Mouse (Mus musculus) left cerebral cortex, adult 18-20 months (tissue): ENCODE measurements around the gene Hoxc12. TPM values are rescaled to one million over a fixed set of nuclear protein-coding genes. Genes with fewer than 3 reads are reported as not detected.

Experiments used
- DNase-seq, 2 experiments: peaks; one replicate each; pipeline ENCODE4 v3.0.0; 2021 to 2022; ENCODE audit warnings: low spot score in 2 of 2, mixed read lengths in 1 of 2
- total RNA-seq, 2 experiments: library from RNA; stranded (reverse); gene quantifications; 2 replicates each; pipeline ENCODE4 v1.2.3; 2021

Gene Hoxc12
- total RNA-seq, 2 experiments from 2014 or later = not detected

GRCm38 (mm10) chr15:102937036-102937666 lies 594 bp downstream of the Hoxc12 start:
- no peak for DNase-seq

GRCm38 (mm10) chr15:102939256-102940155 lies 2.9 kb downstream of the Hoxc12 start:
- DNase-seq = no peak

GRCm38 (mm10) chr15:102942739-102943467 lies 6.3 kb downstream of the Hoxc12 start:
- no peak for DNase-seq

GRCm38 (mm10) chr15:102943468-102943813 lies 6.9 kb downstream of the Hoxc12 start:
- DNase-seq = no peak

- no peak for DNase-seq
Observed at GRCm38 (mm10) chr15:102945185-102946077, 8.9 kb downstream of the Hoxc12 start.

GRCm38 (mm10) chr15:102947276-102947675 lies 10.7 kb downstream of the Hoxc12 start:
- no peak for DNase-seq

- DNase-seq = no peak
Observed at GRCm38 (mm10) chr15:102948842-102949241, 12.3 kb downstream of the Hoxc12 start.

GRCm38 (mm10) chr15:102949696-102950095 lies 13.1 kb downstream of the Hoxc12 start:
- DNase-seq = no peak

- no peak for DNase-seq
Observed at GRCm38 (mm10) chr15:102950877-102951276, 14.3 kb downstream of the Hoxc12 start.

- DNase-seq = no peak
Observed at GRCm38 (mm10) chr15:102953561-102953960, 17.0 kb downstream of the Hoxc12 start.

GRCm38 (mm10) chr15:102954192-102955006 lies 17.8 kb downstream of the Hoxc12 start, which contains the start of gene Hoxc11:
Hoxc11 (plus strand) TSS chr15:102954427.
- DNase-seq = no peak

- no peak for DNase-seq
Observed at GRCm38 (mm10) chr15:102955007-102955382, 18.4 kb downstream of the Hoxc12 start.

- no peak for DNase-seq
Observed at GRCm38 (mm10) chr15:102955833-102956640, 19.5 kb downstream of the Hoxc12 start.

- DNase-seq = no peak
Observed at GRCm38 (mm10) chr15:102956906-102957305, 20.3 kb downstream of the Hoxc12 start.

GRCm38 (mm10) chr15:102959663-102960191 lies 23.2 kb downstream of the Hoxc12 start:
- no peak for DNase-seq

GRCm38 (mm10) chr15:102961728-102962127 lies 25.2 kb downstream of the Hoxc12 start:
- no peak for DNase-seq

- no peak for DNase-seq
Observed at GRCm38 (mm10) chr15:102962492-102962891, 25.9 kb downstream of the Hoxc12 start.

- no peak for DNase-seq
Observed at GRCm38 (mm10) chr15:102963259-102963658, 26.7 kb downstream of the Hoxc12 start.
